Mouse (Mus musculus) spleen, postnatal 10 days (tissue): ENCODE data around the gene Sec14l1.
A peak's percentile ranks its signal among the peaks of the same experiment; 100 is the strongest.

Source experiments
- DNase-seq, 2 experiments: peaks; one replicate each; pipeline ENCODE4 v3.0.0; 2021 to 2022; ENCODE audit warnings: low spot score in 2 of 2

Gene Sec14l1

GRCm38 (mm10) chr11:117152541-117152940, 37.6 kb downstream of the Sec14l1 start:
- DNase-seq: no peak

- DNase-seq: no peak
Observed at GRCm38 (mm10) chr11:117153553-117153952, 38.6 kb downstream of the Sec14l1 start.

DNA sequence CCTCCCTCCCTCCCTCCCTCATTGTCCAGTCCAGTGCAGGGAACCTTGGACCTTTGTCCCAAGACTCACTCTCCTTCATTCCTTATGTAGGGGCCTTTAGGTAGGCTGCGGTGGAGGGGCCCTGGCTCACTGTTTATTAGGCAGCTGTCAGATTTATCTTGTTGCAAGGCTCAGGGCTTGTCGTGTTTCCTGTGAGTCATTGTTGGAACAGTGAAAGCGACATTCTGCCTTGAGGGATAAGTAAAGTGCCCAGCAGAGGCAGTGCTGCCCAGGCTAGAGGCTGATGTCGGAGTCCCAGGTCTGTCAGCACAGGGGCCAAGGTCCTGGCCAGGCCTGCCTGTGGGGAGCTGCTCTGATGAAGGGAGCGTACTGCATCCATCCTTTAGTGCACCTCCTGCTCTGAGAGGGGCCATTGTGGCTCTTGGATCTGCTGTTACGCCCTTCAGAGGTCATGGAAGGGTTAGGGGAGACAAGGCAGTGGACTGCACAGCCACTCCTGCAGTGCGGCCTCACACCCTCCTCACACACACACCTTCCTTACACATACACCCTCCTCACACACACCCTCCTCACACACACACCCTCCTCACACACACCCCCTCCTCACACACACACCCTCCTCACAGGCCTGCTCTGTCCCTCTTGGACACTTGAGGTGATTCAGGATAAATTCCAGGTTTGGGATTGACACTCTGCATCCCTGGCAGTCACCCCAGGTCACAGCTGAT, 39.3 kb downstream of the Sec14l1 start:
- no peak for DNase-seq

DNA sequence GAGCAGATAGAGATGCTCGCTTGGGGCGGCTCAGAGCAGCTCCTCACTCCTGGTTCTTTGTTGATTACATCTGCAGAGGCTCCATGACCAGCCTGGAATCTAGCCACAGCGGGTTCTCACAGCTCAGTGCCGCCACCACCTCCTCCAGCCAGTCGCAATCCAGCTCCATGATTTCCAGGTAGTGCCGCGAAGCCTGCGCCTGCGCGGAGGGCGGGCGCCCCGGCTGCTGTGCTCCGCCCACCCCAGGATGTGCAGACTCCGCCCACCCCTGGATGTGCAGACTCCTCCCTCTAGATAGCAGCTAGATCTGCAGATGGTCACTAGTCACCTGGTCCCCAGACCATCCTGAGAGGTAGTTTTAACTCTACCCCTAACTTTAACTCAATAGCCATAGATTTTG, 41.8 kb downstream of the Sec14l1 start:
- DNase-seq: no peak

DNA sequence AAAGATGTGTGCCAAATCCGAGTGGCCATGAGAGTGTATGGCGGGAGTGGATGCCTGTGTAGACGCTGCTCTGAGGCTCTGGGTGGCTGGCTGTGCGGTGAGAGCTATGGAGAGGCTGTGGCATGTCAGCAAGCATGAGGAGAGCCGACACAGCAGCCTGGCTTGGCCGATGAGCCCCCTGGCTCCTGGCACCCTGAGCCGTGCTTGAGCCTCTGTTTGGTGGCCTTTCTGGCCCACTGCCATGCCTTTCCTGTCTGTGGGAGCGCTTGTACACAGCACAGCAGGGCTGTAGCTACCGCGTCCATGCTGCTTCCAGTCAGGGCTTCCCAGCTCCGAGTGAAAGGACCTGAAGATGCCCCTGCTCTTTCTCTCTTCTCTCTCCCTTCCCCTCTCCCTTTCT, 43.4 kb downstream of the Sec14l1 start:
- no peak for DNase-seq

DNA sequence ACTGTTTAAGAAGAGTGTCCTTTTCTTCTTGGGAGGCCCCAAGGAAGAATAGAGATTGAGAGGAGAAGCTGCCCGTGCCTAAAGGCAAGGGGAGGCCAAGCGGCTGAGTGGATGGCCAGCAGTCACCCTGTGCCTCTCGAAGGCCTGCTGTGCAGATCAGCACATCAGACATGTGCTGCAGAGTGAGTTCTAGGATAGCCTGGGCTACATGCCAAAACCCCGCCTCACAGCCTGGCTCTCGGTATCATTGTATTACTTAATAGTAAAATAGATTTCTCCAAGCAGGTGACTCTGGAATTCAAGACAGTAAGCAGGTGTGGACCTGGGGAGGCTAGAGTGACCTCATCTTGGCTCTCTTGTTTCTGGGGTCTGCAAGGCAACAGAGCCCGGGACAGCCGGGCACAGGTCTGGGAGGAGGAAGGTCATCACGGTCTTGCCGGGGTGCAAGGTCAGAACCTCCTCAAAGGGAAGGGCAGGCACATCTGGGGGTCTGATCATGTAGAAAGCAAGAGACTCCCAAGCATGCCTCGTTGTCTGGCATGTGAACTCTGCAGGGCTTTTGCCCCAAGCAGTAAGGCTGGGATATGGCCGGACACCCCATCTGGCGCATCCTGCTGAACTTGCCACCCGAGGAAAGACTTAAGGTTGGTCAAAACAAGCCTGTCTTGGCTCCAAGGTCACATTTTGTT, 44.4 kb downstream of the Sec14l1 start:
- no peak for DNase-seq

- DNase-seq: no peak
Observed at GRCm38 (mm10) chr11:117159946-117160307, 45.0 kb downstream of the Sec14l1 start.

GRCm38 (mm10) chr11:117160791-117161190, 45.8 kb downstream of the Sec14l1 start:
- DNase-seq: no peak

DNA sequence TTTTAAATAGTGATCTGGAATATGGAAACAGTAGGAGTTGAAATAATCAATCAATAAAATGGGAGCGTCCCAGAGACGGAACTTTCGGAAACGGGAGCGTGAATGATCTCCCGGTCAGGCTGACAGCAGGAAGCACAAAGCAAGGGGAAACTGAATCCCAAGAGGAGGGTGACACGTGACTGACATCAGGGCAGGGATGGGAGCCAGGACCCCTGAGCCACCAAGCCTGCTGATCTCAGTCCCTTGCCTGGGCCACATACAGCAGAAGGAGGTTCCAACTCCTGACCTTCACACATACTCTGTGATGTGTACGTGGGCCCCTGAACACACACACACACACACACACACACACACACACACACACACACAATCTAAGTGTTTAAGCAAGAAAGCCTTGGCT, 46.6 kb downstream of the Sec14l1 start:
- no peak for DNase-seq

GRCm38 (mm10) chr11:117163098-117163497, 48.1 kb downstream of the Sec14l1 start:
- DNase-seq: no peak

DNA sequence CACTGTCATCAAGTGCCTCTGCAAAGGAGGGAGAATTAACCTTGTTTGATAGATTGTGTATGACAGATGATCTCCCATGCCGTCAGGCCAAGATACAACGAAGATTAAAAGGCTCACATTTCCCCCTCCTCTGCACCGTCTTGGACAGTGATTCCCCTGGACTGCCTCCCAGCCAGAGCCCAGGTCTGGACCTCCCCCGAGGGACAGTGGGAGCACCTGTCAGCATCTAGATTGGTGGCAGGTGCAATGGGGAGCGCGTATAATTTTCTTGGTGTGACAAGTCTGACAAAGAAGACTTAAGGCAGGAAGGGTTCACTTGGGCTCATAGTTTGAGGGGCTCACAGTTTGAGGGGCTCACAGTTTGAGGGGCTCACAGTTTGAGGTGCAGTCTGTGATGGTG, 48.8 kb downstream of the Sec14l1 start:
- no peak for DNase-seq

DNA sequence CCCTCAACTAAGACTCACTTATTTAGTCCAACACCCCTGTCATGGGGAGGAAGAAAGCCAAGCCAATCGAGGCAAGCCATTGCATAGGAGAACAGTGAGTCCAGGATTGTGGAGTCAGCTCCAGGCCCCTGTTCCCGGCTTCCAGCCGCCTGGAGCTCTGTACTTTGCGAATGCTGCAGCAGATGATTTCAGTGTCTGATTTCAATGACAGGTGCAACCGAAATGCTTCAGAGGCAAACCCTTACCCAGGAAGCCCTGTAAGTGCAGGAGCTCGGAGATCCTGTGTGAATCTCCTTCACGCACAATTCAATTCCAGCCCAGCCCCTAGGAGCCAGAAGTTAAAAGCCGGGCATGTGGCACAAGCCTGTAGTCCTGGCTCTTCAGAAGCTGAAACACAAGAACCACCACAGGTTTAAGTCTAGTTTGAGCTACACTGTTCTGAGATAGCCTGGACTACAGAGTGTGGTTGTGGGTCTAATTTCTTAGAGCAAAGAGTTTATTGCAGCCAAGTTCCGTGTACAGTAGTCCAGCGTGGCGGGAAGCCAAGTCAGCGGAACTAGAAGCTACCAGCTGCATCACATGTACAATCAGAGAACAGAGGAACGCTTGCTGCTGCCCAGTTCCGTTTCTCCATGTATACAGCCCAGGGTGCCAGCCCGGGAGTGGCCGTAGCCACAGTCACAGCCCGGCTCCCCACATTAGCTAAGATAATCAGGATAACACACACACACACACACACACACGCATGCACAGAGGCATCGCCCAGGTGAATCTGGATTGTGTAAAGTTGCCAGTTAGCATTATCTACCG, 53.5 kb downstream of the Sec14l1 start:
- no peak for DNase-seq

GRCm38 (mm10) chr11:117169088-117169635, 54.2 kb downstream of the Sec14l1 start:
- DNase-seq: no peak

GRCm38 (mm10) chr11:117169801-117170565, 55.0 kb downstream of the Sec14l1 start:
- no peak for DNase-seq

DNA sequence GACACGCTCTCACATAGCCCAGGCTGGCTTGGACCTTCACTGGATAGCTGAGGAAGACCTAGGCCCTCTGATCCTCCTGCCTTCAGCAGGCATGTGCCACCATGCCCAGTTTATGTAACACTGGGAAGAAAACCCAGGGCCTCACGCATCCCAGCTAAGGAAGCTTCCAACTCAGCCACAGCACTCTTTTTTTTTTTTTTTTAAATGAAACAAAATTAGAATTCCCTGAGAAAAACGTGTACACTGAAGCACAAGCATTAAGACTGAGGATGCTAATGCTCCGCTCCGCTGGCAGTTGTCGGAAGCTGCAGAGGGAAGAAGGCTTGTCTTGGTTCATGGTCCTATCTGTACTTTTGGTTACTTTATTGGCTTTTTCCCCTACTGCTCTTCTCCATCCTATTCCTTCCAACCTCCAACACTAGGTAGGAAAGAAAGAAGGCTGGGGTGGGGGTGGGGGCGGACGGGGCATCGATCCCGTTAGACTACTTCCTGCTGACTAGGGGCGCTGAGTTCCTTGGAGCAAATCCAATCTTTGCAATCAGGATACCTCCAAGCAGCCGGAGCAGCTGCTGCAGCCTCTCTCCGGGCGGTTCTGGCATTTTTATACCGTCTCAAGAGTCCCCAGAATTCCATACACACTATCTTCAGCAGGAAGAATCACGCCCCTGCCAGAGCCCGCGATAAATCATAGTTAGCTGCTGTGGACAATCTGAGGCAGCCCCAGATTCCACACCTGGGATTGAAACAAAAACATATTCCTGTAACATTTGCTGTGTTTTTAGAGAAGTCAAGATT, 59.3 kb downstream of the Sec14l1 start:
- no peak for DNase-seq

DNA sequence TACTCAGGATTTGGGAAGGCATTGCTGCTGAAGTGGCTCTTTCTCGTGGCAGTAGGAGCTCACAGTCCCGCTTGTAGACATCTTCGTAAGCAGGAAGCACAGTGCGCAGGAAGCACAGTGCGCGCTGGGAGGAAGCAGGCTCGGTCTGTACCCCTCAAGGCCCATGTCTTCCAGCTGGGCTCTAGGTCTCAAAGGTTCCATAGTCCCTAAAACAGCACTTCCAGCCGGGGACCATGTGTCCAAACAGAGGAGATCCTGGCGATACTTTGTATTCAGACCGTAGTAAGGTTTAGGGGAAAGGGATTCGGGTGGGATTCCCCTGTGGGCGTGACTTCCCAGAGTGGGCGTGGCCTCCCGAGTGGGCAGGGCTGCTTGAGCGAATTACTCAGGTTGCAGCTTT, 60.0 kb downstream of the Sec14l1 start:
- peak in 1 of 2 experiments; percentile 58 for DNase-seq

DNA sequence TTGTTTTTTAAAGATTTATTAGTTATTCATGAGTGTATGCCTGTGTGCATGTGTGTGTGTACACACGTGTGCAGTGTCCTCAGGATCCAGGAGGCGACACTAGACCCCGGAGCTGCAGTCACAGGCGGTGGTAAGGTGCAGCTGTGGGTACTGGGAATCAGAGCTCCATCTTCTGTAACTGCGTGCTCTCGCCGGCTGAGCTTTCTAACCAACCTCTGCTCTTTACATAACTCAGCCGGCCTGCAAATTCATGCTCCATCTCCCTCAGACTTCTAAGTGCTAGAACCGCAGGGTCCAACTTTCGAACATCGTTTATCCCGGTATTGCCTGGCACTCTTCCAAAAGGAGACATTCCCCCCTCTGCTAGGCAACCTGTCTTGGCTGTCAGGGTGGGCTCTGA, 60.5 kb downstream of the Sec14l1 start:
- DNase-seq: no peak

DNA sequence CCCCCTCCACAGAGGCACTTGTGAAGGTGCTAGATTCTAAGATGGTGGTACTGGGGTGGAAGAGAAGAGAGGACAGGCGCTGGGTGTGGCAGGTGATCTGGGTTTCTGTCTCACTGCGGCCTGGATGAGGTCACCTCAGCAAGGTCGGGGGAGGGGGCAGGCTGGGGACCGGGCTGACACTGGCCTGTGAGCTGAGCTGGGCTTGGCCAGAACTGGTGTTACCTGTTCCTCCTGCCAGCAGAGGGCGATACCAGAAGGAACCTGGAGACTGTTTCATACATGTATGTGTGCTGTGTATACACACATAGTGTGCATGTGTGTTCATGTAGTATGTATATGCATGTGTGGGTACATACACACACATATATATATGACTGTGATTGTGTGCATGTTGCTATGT, 61.3 kb downstream of the Sec14l1 start:
- peak in 1 of 2 experiments; percentile 68 for DNase-seq

DNA sequence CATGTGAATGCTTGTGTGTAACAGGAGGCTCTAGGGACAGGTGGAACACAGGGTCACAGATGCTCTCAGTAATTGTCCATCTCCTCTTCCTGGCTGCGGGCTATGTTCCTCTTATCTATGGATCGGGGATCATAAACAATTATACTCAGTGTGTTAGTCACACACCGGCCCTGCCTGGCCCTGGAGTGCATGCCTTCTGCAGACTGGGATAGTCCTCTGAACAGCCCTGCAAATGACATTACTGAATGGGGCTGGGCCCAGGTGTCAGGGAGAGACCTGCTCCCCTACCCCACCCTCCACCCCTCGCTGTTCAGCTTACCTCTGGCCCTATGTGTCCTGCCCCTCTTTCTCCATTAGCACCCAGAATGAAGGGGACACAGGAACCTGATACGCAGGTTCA, 61.9 kb downstream of the Sec14l1 start:
- DNase-seq: no peak

- peak; percentile 83 to 90 for DNase-seq
Observed at GRCm38 (mm10) chr11:117177303-117177979, 62.5 kb downstream of the Sec14l1 start.
